ENCODE assay signal across 8 mouse cellular contexts in the genomic region with DNA sequence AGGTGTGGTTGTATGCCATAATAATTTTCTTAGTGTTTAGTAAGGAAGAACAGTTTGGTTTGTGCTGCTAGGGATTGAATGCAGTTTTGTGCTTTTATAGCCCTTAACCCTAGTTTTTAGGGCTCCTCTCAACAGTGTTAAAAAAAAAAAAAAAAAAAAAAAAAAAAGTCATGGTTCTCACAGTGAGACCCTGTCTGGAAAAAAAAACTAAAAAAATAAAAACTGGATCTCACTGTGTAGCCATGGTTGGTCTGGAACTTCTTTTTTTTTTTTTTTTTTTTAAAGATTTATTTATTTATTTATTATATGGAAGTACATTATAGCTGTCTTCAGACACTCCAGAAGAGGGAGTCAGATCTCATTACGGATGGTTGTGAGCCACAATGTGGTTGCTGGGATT. TPM values are rescaled to one million over a fixed set of nuclear protein-coding genes. Genes with fewer than 3 reads are reported as not detected.
A peak's percentile ranks its signal among the peaks of the same experiment; 100 is the strongest.
DNase-seq lines count a peak whose midpoint lies in the region; ATAC-seq and TF ChIP-seq lines count a peak whose summit lies in the region.
"Not testable (repeated sequence)": the region's sequence is repeated elsewhere in the genome, so short reads cannot be mapped to it uniquely, and the experiment has no call there.

No protein-coding gene starts in this region.

- ATAC-seq in embryonic facial prominence, embryonic 14.5 days (ENCODE audit: low read depth); heart, embryonic 11.5 days (replicated peaks; ENCODE audit: insufficient number of reproducible peaks, low FRiP score, low TSS enrichment); hindbrain, embryonic 13.5 days (ENCODE audit: low FRiP score); limb, embryonic 12.5 days (ENCODE audit: insufficient number of reproducible peaks, insufficient read depth, low FRiP score, low TSS enrichment, low read depth); liver, embryonic 14.5 days (ENCODE audit: insufficient read depth); lung, postnatal 0 days; stomach, embryonic 14.5 days (ENCODE audit: insufficient number of reproducible peaks, insufficient read depth, low FRiP score, low read depth): not testable (repeated sequence)

- H3K4me2 ChIP-seq in embryonic facial prominence, embryonic 14.5 days (ENCODE audit: low read depth, low read length), result peak overlapping the region; percentile 74; the same call in 1 of the 2 replicates
- H3K4me2 ChIP-seq in heart, embryonic 11.5 days, result not testable (repeated sequence)
- H3K4me2 ChIP-seq in hindbrain, embryonic 13.5 days, result 0 out of 2 replicates have a peak overlapping the region, but pooled peaks have one; percentile 62
- peak overlapping the region; percentile 66 for H3K4me2 ChIP-seq in limb, embryonic 12.5 days
- H3K4me2 ChIP-seq in liver, embryonic 14.5 days (ENCODE audit: low read depth), result peak overlapping the region; percentile 99
- H3K4me2 ChIP-seq in lung, postnatal 0 days (replicated peaks; ENCODE audit: low read depth, low read length), result peak overlapping the region; percentile 67; the same call in 1 of the 2 replicates
- peak overlapping the region; percentile 40 for H3K4me2 ChIP-seq in stomach, embryonic 14.5 days (replicated peaks; ENCODE audit: low read depth, low read length)

- H3K27ac ChIP-seq in ES-Bruce4 (ENCODE audit: insufficient read depth, low read length); embryonic facial prominence, embryonic 14.5 days (replicated peaks; ENCODE audit: low read depth, low read length); heart, embryonic 11.5 days (ENCODE audit: low read depth, low read length); hindbrain, embryonic 13.5 days; limb, embryonic 12.5 days; stomach, embryonic 14.5 days (ENCODE audit: low read length): not testable (repeated sequence)
- H3K27ac ChIP-seq in liver, embryonic 14.5 days, result peak overlapping the region; percentile 88
- H3K27ac ChIP-seq in lung, postnatal 0 days (ENCODE audit: low read length), result peak overlapping the region; percentile 99; the same call in 1 of the 2 replicates

- TF ChIP-seq CTCF in ES-Bruce4 (IDR thresholded peaks at IDR 0.05; ENCODE audit: low read depth, low read length); liver, embryonic 14.5 days (IDR thresholded peaks at IDR 0.05; ENCODE audit: low read depth); lung, postnatal 0 days (IDR thresholded peaks at IDR 0.05): not testable (repeated sequence)

- H3K9ac ChIP-seq in ES-Bruce4 (ENCODE audit: low read depth, poor library complexity, severe bottlenecking), result peak overlapping the region; percentile 88; the same call in 1 of the 2 replicates
- H3K9ac ChIP-seq in embryonic facial prominence, embryonic 14.5 days (ENCODE audit: low read depth, low read length); heart, embryonic 11.5 days (ENCODE audit: low read depth, low read length); hindbrain, embryonic 13.5 days; limb, embryonic 12.5 days (replicated peaks); lung, postnatal 0 days (replicated peaks; ENCODE audit: low read depth); stomach, embryonic 14.5 days (replicated peaks; ENCODE audit: low read depth, low read length): not testable (repeated sequence)
- H3K9ac ChIP-seq in liver, embryonic 14.5 days (replicated peaks), result peak overlapping the region; percentile 93; the same call in 1 of the 2 replicates

- H3K27me3 ChIP-seq in ES-Bruce4 (ENCODE audit: control insufficient read depth, insufficient read depth, low read length, poor library complexity, severe bottlenecking); embryonic facial prominence, embryonic 14.5 days (replicated peaks; ENCODE audit: control insufficient read depth, insufficient read depth, low read length); heart, embryonic 11.5 days (ENCODE audit: control insufficient read depth, insufficient read depth, low read length); hindbrain, embryonic 13.5 days; limb, embryonic 12.5 days; liver, embryonic 14.5 days (ENCODE audit: control insufficient read depth, insufficient read depth, low read length); lung, postnatal 0 days (replicated peaks; ENCODE audit: insufficient read depth, low read length); stomach, embryonic 14.5 days (ENCODE audit: control insufficient read depth, insufficient read depth, low read length): not testable (repeated sequence)

- H3K36me3 ChIP-seq in ES-Bruce4 (ENCODE audit: control insufficient read depth, insufficient read depth, low read length, poor library complexity, severe bottlenecking); embryonic facial prominence, embryonic 14.5 days (ENCODE audit: control insufficient read depth, insufficient read depth, low read length); heart, embryonic 11.5 days (ENCODE audit: control insufficient read depth, insufficient read depth, low read length); hindbrain, embryonic 13.5 days; limb, embryonic 12.5 days; liver, embryonic 14.5 days (replicated peaks; ENCODE audit: control insufficient read depth, insufficient read depth, low read depth); lung, postnatal 0 days (ENCODE audit: insufficient read depth, low read length); stomach, embryonic 14.5 days (ENCODE audit: control insufficient read depth, insufficient read depth, low read length): not testable (repeated sequence)

- H3K4me1 ChIP-seq in ES-Bruce4 (ENCODE audit: control insufficient read depth, insufficient read depth, low read length); embryonic facial prominence, embryonic 14.5 days (ENCODE audit: control insufficient read depth, insufficient read depth, low read length); heart, embryonic 11.5 days (ENCODE audit: control insufficient read depth, insufficient read depth, low read length); hindbrain, embryonic 13.5 days (replicated peaks); limb, embryonic 12.5 days (replicated peaks); lung, postnatal 0 days (ENCODE audit: insufficient read depth, low read depth, low read length); stomach, embryonic 14.5 days (ENCODE audit: control insufficient read depth, insufficient read depth, low read length): not testable (repeated sequence)
- peaks cover 6 to 11% of the 10 kb centered on the region in 2 experiments; a peak in 3 of 4 replicates for H3K4me1 ChIP-seq in liver, embryonic 14.5 days (replicated peaks; ENCODE audit: control insufficient read depth in 2 of 2, insufficient read depth in 2 of 2, low read length in 1 of 2)

- H3K9me3 ChIP-seq in ES-Bruce4 (replicated peaks; ENCODE audit: control insufficient read depth, insufficient read depth, low read length, poor library complexity, severe bottlenecking); embryonic facial prominence, embryonic 14.5 days (ENCODE audit: control insufficient read depth, low read length); heart, embryonic 11.5 days (replicated peaks; ENCODE audit: control insufficient read depth, low read length); hindbrain, embryonic 13.5 days; limb, embryonic 12.5 days; liver, embryonic 14.5 days (ENCODE audit: control insufficient read depth, low read length); lung, postnatal 0 days (ENCODE audit: low read length); stomach, embryonic 14.5 days (ENCODE audit: control insufficient read depth, low read depth, low read length): not testable (repeated sequence)

- TF ChIP-seq EP300 in ES-Bruce4 (IDR thresholded peaks at IDR 0.05; ENCODE audit: insufficient read depth, low read depth, low read length); liver, embryonic 14.5 days (IDR thresholded peaks at IDR 0.05; ENCODE audit: low read depth); lung, postnatal 0 days (IDR thresholded peaks at IDR 0.05): not testable (repeated sequence)

- not testable (repeated sequence) for DNase-seq in embryonic facial prominence, embryonic 14.5 days (ENCODE audit: low spot score); liver, embryonic 14.5 days (ENCODE audit: low read depth in 3 of 3, low spot score in 3 of 3); lung, postnatal 0 days (ENCODE audit: low spot score)

- not testable (repeated sequence) for TF ChIP-seq POLR2A in ES-Bruce4 (IDR thresholded peaks at IDR 0.05; ENCODE audit: insufficient read depth, low read length)

- not testable (repeated sequence) for H3K4me3 ChIP-seq in ES-Bruce4 (ENCODE audit: low read depth, low read length); hindbrain, embryonic 13.5 days; limb, embryonic 12.5 days (replicated peaks); liver, embryonic 14.5 days (ENCODE audit: insufficient read depth in 1 of 2, low read depth in 2 of 2, low read length in 2 of 2); lung, postnatal 0 days (ENCODE audit: low read depth, low read length); stomach, embryonic 14.5 days (ENCODE audit: low read depth, low read length)
- 0 out of 2 replicates have a peak overlapping the region, but pooled peaks have one; percentile 76 for H3K4me3 ChIP-seq in embryonic facial prominence, embryonic 14.5 days (ENCODE audit: low read depth, low read length)
- H3K4me3 ChIP-seq in heart, embryonic 11.5 days (ENCODE audit: low read depth, low read length), result peak overlapping the region; percentile 74; the same call in 1 of the 2 replicates

- 76% methylated on average over 1 of the region's 1 CpGs for WGBS in embryonic facial prominence, embryonic 14.5 days
- 83% methylated on average over 1 of the region's 1 CpGs for WGBS in heart, embryonic 11.5 days (ENCODE audit: insufficient replicate concordance)
- WGBS in hindbrain, embryonic 13.5 days, result 84% methylated on average over 1 of the region's 1 CpGs
- WGBS in limb, embryonic 12.5 days, result 86% methylated on average over 1 of the region's 1 CpGs
- 63% methylated on average over 1 of the region's 1 CpGs for WGBS in liver, embryonic 14.5 days (ENCODE audit: insufficient replicate concordance)
- 50% methylated on average over 1 of the region's 1 CpGs for WGBS in lung, postnatal 0 days
- 67% methylated on average over 1 of the region's 1 CpGs for WGBS in stomach, embryonic 14.5 days

RNA-seq across cellular contexts. Expression of a gene that starts 2.2 kb away (rescaled TPM):
- polyA plus RNA-seq in ES-Bruce4 (2011; ENCODE audit: insufficient read depth, insufficient read length, low read depth, missing spikeins), result 51.3 and 53.5 TPM in 2 replicates
- 19.3 and 19.4 TPM in 2 replicates for polyA plus RNA-seq in embryonic facial prominence, embryonic 14.5 days (2014; fragmentation: Nextera tagmentation; extraction: Ambion mirVana)
- polyA plus RNA-seq in heart, embryonic 11.5 days (2014; fragmentation: Nextera tagmentation; extraction: Ambion mirVana), result 8.9 and 9.5 TPM in 2 replicates
- 6.9 and 7.9 TPM in 2 replicates for polyA plus RNA-seq in hindbrain, embryonic 13.5 days (2015; fragmentation: Nextera tagmentation; extraction: Ambion mirVana)
- polyA plus RNA-seq in limb, embryonic 12.5 days (2016; fragmentation: Nextera tagmentation; extraction: Ambion mirVana), result 10.8 and 11.9 TPM in 2 replicates
- 5.2 and 7.3 TPM in 2 replicates for polyA plus RNA-seq in liver, embryonic 14.5 days (2012; rRNA removed)
- 6.7 and 7.5 TPM in 2 replicates for polyA plus RNA-seq in liver, embryonic 14.5 days (2014; fragmentation: Nextera tagmentation; extraction: Ambion mirVana)
- 20.0 and 21.6 TPM in 2 replicates for polyA plus RNA-seq in lung, postnatal 0 days (2015; fragmentation: Nextera tagmentation; extraction: Ambion mirVana)
- polyA plus RNA-seq in stomach, embryonic 14.5 days (2014; fragmentation: Nextera tagmentation; extraction: Ambion mirVana), result 18.6 and 21.0 TPM in 2 replicates

RNA-seq across cellular contexts. Expression of a gene that starts 13.0 kb away (rescaled TPM):
- polyA plus RNA-seq in ES-Bruce4 (2011; ENCODE audit: insufficient read depth, insufficient read length, low read depth, missing spikeins), result 162 and 178 TPM in 2 replicates
- polyA plus RNA-seq in embryonic facial prominence, embryonic 14.5 days (2014; fragmentation: Nextera tagmentation; extraction: Ambion mirVana), result 132 and 136 TPM in 2 replicates
- 101 and 117 TPM in 2 replicates for polyA plus RNA-seq in heart, embryonic 11.5 days (2014; fragmentation: Nextera tagmentation; extraction: Ambion mirVana)
- polyA plus RNA-seq in hindbrain, embryonic 13.5 days (2015; fragmentation: Nextera tagmentation; extraction: Ambion mirVana), result 513 and 532 TPM in 2 replicates
- 99.6 and 105 TPM in 2 replicates for polyA plus RNA-seq in limb, embryonic 12.5 days (2016; fragmentation: Nextera tagmentation; extraction: Ambion mirVana)
- polyA plus RNA-seq in liver, embryonic 14.5 days (2012; rRNA removed), result 35.3 and 45.1 TPM in 2 replicates
- polyA plus RNA-seq in liver, embryonic 14.5 days (2014; fragmentation: Nextera tagmentation; extraction: Ambion mirVana), result 52.5 and 58.0 TPM in 2 replicates
- 122 and 132 TPM in 2 replicates for polyA plus RNA-seq in lung, postnatal 0 days (2015; fragmentation: Nextera tagmentation; extraction: Ambion mirVana)
- polyA plus RNA-seq in stomach, embryonic 14.5 days (2014; fragmentation: Nextera tagmentation; extraction: Ambion mirVana), result 126 and 130 TPM in 2 replicates
